ENCODE assay signal across 15 mouse cellular contexts in the genomic region with DNA sequence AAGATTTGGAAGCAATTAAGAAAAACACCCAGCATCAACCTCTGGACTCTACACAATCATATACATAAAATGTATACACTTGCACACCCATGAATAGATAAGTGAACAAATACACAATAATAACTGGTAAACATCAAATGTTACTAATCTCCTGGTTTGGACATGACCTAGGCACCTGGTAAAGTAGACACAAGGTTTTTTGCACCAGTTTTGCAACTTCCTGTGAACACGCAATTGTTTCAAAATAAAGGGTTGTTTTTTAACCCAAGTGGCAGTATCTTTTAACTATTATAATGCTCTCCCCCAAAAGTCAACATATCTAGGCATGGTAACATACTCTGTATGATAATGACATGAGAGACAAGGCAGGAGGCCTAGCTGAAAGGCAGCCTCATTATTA.
"Had no signal": no experiment of that assay in that cellular context is flagged by ENCODE, and none has a peak within 500 bp of the region (broad histone marks: within the 10 kb centered on the region; RNA-seq: fewer than 3 reads in every experiment).

No protein-coding gene starts in this region.

- H3K36me3 ChIP-seq: midbrain, embryonic 13.5 days; midbrain, embryonic 15.5 days; neural tube, embryonic 12.5 days; stomach, embryonic 15.5 days had no signal

- H3K4me1 ChIP-seq: midbrain, embryonic 15.5 days; neural tube, embryonic 12.5 days; stomach, embryonic 15.5 days had no signal

- H3K27me3 ChIP-seq: megakaryocyte, embryonic 14.5 days; midbrain, embryonic 13.5 days; midbrain, embryonic 15.5 days; neural tube, embryonic 12.5 days; stomach, embryonic 15.5 days had no signal

- H3K4me3 ChIP-seq: megakaryocyte, embryonic 14.5 days; midbrain, embryonic 13.5 days; midbrain, embryonic 15.5 days; neural tube, embryonic 12.5 days; stomach, embryonic 15.5 days had no signal

- H3K9ac ChIP-seq: lung, embryonic 14.5 days; midbrain, embryonic 13.5 days; midbrain, embryonic 15.5 days; neural tube, embryonic 12.5 days; stomach, embryonic 15.5 days had no signal

- H3K4me2 ChIP-seq: lung, embryonic 14.5 days; midbrain, embryonic 11.5 days; midbrain, embryonic 13.5 days; midbrain, embryonic 15.5 days; neural tube, embryonic 12.5 days; stomach, embryonic 15.5 days had no signal

- H3K9me3 ChIP-seq: midbrain, embryonic 13.5 days; midbrain, embryonic 15.5 days; neural tube, embryonic 12.5 days; stomach, embryonic 15.5 days had no signal

- DNase-seq: lung, adult 18-20 months; lung, embryonic 14.5 days; lung, postnatal 10 days; lung, postnatal 4 days; right cerebral cortex, postnatal 14 days; thymus, adult 2 months; thymus, postnatal 25 days; thymus, postnatal 4 days had no signal

- ATAC-seq: midbrain, embryonic 13.5 days; midbrain, embryonic 15.5 days had no signal

- H3K27ac ChIP-seq: midbrain, embryonic 13.5 days; midbrain, embryonic 15.5 days; neural tube, embryonic 12.5 days; stomach, embryonic 15.5 days; stomach, postnatal 0 days had no signal
